Mouse (Mus musculus): Measurements from ENCODE around the gene Il19. TPM values are rescaled to one million over a fixed set of nuclear protein-coding genes. Genes with fewer than 3 reads are reported as not detected.

Il19 gene
- total RNA-seq (2023) = not detected

GRCm38 (mm10) chr1:130940065-130940687 is at the start of gene Il19:
TSS of gene Il19 (minus strand) at chr1:130940115.

GRCm38 (mm10) chr1:130911401-130912010 is 28.4 kb downstream of the Il19 start, which contains the start of gene Il20:
TSS of gene Il20 (minus strand) at chr1:130911451.

GRCm38 (mm10) chr1:130887354-130887753 is 52.6 kb downstream of the Il19 start, which contains the start of gene Il24:
TSS of gene Il24 (minus strand) at chr1:130887454.

Other genes with a start within 250 kb of the Il19 start
- not detected for gene Gm29427, start 224.3 kb downstream of the Il19 start, total RNA-seq (2023)
- gene Yod1, start 222.8 kb downstream of the Il19 start, total RNA-seq (2023) = 12.6 TPM
- 16.7 TPM for gene Pfkfb2, start 210.9 kb downstream of the Il19 start, total RNA-seq (2023)
- 0.59 TPM for gene AA986860, start 208.1 kb downstream of the Il19 start, total RNA-seq (2023)
- gene Fcamr, start 139.2 kb downstream of the Il19 start, total RNA-seq (2023) = not detected
- not detected for gene Pigr, start 113.4 kb downstream of the Il19 start, total RNA-seq (2023)
- gene Fcmr, start 74.4 kb downstream of the Il19 start, total RNA-seq (2023) = 27.3 TPM
- gene Il24, start 52.7 kb downstream of the Il19 start, total RNA-seq (2023) = not detected
- not detected for gene Il20, start 28.7 kb downstream of the Il19 start, total RNA-seq (2023)
- 1.6 TPM for gene Il10, start 79.7 kb upstream of the Il19 start, total RNA-seq (2023)
- gene Mapkapk2, start 157.7 kb upstream of the Il19 start, total RNA-seq (2023) = 62.8 TPM
- gene Dyrk3, start 198.2 kb upstream of the Il19 start, total RNA-seq (2023) = 0.80 TPM
- 35.2 TPM for gene Eif2d, start 213.1 kb upstream of the Il19 start, total RNA-seq (2023)

Measured in CD4-positive naive resting alpha-beta T cell, adult 57 days (primary cell).